Mouse (Mus musculus) urinary bladder, postnatal 36 days (tissue): Measurements from ENCODE around the gene Fam189b.
"Not testable (repeated sequence)": the region's sequence is repeated elsewhere in the genome, so short reads cannot be mapped to it uniquely, and the experiment has no call there.

Experiments
- DNase-seq, 2 experiments: peaks; one replicate each; pipeline ENCODE4 v3.0.0; 2022; ENCODE audit warnings: low spot score in 2 of 2, mixed read lengths in 1 of 2

Fam189b gene

DNA sequence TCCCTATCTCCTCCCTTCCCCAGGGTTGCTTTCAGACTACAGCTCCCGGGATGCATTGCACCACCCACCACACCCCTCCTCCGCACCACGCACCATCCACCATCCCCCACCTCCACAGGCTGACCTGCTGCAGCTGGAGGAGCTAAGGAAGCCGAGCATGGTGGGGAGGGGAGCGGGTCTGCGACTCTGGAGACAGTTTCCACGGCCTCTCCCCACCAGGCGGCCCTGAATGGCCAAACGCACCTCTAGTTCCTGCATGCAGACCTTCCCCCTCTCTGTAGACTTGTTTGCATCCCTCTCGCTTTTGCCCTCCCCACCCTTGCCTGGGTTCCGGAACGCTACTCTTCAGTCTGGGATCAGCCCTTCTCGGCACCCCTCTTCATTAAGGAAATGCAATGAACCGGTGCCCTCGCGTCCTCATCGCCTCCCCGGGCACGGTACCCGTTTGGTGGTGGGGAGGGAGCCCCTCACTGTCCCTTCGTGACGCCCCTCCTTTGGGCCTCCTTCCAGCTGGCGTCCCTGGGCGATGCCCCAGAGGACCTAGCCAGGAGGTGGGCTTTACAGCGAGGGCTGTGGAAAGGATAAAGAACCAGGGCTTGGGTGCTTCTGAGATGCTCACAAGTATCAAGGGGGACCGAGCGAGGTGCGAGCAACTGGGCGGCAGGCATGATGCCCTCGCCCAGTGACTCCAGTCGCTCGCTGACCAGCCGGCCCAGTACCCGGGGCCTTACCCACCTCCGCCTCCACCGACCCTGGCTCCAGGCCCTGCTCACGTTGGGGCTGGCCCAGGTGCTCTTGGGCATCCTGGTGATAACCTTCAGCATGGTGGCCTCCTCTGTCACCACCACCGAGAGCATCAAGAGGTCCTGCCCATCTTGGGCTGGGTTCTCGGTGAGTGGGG is at the start of gene Fam189b:
Gene Fam189b, plus strand, starts transcription at position 86 of the 901 bp plus-strand sequence.
- DNase-seq, result peak; percentile 77 to 86

- no peak for DNase-seq
Measured at GRCm38 (mm10) chr3:89133752-89134151, 49.2 kb upstream of the Fam189b start.

DNA sequence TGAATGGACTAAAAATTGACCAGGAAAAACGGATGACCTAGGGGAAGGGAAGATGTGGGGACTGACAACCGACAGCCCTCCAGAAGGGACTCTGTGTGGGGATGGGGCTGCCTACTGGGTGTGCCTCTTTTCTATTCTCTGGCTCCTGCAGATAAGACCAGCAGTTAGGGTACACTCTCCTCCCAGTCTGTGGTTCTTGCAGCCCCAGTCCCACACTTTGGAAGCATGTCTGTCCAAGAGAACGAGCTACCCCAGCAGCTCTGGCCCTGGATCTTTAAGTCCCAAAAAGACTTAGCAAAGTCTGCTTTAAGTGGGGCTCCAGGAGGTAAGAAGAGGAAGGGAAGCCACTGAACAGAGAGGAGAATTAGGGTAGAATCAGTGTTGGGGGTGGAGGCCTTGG is 47.0 kb upstream of the Fam189b start, which contains the start of gene Pklr:
Gene Pklr, plus strand, starts transcription at position 185 of the 400 bp plus-strand sequence.
- no peak for DNase-seq

- DNase-seq, result no peak
Measured at GRCm38 (mm10) chr3:89136365-89136764, 46.6 kb upstream of the Fam189b start.

DNA sequence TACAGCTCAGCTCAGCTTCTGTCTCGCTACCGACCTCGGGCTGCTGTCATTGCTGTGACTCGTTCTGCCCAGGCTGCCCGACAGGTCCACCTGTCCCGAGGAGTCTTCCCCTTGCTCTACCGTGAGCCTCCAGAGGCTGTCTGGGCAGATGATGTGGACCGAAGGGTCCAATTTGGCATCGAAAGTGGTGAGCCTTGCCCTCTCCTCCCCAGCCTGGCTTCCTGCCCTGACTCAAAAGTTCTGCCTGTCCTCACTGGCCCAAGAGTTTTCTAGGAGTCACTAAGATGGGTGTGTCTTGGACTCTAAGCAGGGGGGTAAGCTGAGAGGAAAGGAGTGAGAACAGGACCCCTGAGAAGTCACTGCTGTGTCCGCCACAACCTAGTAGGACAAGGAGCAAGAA is 38.1 kb upstream of the Fam189b start:
- no peak for DNase-seq

DNA sequence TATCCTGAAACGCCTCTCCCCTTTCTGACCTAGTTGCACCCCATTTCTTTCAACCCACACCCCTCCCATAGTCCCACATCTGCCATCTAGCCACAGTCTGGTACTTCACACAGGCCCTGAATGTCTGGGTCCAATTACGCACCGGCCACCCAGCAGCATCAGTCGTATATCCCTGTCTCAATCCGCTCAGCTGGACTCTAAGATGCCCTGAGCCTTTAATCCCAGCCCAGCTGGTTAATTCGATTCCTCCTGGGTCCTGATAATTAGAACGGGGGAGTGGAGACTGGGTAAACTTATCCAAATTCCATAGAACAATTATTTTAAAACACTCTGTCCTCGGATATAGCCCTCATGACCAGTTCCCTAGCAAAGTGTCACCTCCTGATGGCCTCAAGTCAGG is 37.4 kb upstream of the Fam189b start:
- DNase-seq, result no peak

DNA sequence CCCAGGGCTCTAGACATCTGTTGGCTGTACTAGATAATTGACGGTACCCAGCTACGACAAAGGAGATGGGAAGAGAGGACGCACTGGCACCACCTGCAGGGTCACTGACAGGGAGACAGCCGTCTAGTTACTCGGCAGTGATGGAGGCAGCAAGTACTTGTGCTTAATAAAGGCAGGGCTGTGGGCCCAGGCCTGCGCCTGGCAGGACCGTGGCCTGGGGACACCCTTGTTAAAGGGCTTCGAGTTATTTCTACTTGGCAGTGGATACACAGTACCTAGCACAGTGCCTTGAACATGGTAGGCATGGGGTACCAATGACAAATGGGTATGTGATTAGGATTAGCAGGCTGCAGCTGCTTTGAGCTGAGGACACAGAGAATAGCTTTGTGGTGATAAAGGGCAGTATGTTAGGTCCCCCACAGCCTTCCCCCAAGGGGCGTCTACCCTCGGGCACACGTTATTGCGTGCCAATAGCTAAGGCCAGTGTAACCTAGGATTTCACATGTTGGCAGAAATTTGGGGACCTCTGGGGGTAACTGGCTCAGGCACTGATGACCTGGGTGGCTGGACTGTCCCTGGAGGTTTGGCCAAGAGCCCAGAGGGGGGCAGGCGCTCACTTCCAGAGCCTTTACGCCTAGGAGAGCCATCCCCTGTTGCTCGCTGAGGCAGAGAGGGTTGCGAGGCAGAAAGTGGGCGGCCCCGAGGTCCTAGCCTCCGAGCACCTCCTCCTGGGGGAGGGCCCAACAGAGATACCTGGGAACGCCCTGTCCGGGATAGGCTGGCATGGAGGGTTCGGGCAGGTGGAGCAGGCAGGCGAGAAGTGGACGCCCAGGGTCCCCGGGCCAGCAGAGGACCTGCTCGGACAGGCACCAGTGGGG is 35.6 kb upstream of the Fam189b start:
- peak; percentile 12 to 29 for DNase-seq

GRCm38 (mm10) chr3:89147979-89148311 is 35.0 kb upstream of the Fam189b start:
- DNase-seq, result no peak

- no peak for DNase-seq
Measured at GRCm38 (mm10) chr3:89148567-89148966, 34.4 kb upstream of the Fam189b start.

GRCm38 (mm10) chr3:89152084-89152835 is 30.7 kb upstream of the Fam189b start:
- DNase-seq, result no peak

- no peak for DNase-seq
Measured at GRCm38 (mm10) chr3:89156951-89157350, 26.0 kb upstream of the Fam189b start.

GRCm38 (mm10) chr3:89158651-89159050 is 24.3 kb upstream of the Fam189b start:
- no peak for DNase-seq

- peak; percentile 49 to 59 for DNase-seq
Measured at GRCm38 (mm10) chr3:89159211-89159610, 23.7 kb upstream of the Fam189b start.

- DNase-seq, result no peak
Measured at GRCm38 (mm10) chr3:89159616-89160344, 23.2 kb upstream of the Fam189b start, which contains the start of gene Hcn3. Hcn3 (minus strand) TSS chr3:89160196.

DNA sequence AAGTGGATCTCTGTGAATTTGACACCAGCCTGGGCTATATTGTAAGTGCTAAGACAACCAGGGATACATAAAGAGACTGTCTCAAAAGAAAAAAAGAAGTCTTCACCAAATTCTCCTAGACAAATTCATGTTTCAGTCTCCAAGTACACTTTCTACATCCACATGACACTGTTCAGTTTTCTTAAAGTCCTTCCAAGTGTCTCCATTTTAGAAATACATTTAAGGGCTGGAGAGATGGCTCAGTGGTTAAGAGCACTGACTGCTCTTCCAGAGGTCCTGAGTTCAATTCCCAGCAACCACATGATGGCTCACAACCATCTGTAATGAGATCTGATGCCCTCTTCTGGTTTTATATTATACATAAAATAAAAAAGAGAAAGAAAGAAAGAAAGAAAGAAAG is 21.7 kb upstream of the Fam189b start:
- not testable (repeated sequence) for DNase-seq

DNA sequence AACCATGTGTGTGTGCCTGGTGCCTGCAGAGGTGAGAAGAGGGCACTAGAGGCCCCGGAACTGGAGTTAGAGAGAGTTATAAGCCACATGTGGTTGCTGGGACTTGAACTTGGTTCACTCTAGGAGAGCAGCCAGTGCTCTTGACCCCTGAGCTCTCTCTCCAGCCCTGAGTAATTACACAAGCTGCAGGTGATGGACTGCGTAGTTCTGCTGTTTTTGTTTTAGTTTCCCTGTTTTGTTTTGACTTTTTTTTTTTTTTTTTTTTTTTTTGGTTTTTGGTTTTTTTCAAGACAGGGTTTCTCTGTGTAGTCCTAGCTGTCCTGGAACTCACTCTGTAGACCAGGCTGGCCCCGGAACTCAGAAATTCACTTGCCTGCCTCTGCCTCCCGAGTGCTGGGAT is 21.2 kb upstream of the Fam189b start:
- DNase-seq, result no peak

- no peak for DNase-seq
Measured at GRCm38 (mm10) chr3:89163123-89163522, 19.8 kb upstream of the Fam189b start.

DNA sequence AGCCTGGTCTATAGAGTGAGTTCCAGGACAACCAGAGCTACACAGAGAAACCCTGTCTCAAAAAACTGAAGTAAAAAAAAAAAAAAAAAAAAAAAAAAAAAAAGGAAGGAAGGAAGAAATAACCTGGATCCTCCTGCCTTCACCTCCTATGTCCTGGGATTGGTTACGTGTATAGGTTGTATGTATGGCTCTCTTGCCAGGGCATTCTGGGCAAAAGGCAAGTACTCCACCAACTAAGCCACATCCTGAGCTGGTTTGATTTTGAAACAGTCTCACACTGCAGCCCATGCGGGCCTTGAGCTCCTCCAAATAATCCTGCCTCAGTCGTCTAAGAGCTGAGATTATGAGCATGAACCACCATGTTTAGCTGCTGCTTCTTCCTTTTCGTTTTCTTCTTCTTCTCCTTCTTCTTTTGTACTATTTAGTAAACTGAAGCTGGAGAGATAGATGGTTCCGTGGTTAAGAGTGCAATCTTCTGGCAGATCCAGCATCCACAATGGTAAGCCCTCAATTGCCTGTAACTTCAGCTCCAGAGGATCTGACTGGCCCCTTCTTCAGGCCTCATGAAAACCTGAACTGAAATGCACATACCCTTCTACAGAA is 19.2 kb upstream of the Fam189b start:
- DNase-seq, result no peak

GRCm38 (mm10) chr3:89164506-89165267 is 18.3 kb upstream of the Fam189b start, which contains the start of gene Clk2:
Clk2 (plus strand) TSS chr3:89164795.
- peak; percentile 88 to 95 for DNase-seq
